Mouse (Mus musculus) intestine, postnatal 0 days (tissue): ENCODE measurements around the gene Tspan1. TPM values are rescaled to one million over a fixed set of nuclear protein-coding genes. Genes with fewer than 3 reads are reported as not detected.

Experiments
- ATAC-seq: fragments of 200-750 bp; cut with Nextera tagmentation; 2 replicates; pipeline ENCODE4 v1.8.0; 2017; ENCODE audit warnings: mild to moderate bottlenecking, moderate TSS enrichment, moderate library complexity
- H3K27ac ChIP-seq: fragments of 300-500 bp; sonication (generic); 2 replicates; pipeline ENCODE4 v1.5.1; 2014; ENCODE audit warnings: mild to moderate bottlenecking, low read depth, low read length, moderate library complexity
- H3K27me3 ChIP-seq: fragments of 300-500 bp; sonication (generic); replicated peaks from 2 replicates; pipeline ENCODE4 v1.6.1; 2014; ENCODE audit warnings: low read length, mixed read lengths; ENCODE audit not compliant: control insufficient read depth, insufficient read depth
- H3K36me3 ChIP-seq: fragments of 300-500 bp; sonication (generic); 2 replicates; pipeline ENCODE4 v1.6.1; 2014; ENCODE audit warnings: mild to moderate bottlenecking, moderate library complexity; ENCODE audit not compliant: control insufficient read depth, insufficient read depth
- H3K4me1 ChIP-seq: fragments of 300-500 bp; sonication (generic); replicated peaks from 2 replicates; pipeline ENCODE4 v1.6.1; 2014; ENCODE audit warnings: antibody characterized with exemption, low read length, mixed read lengths; ENCODE audit not compliant: control insufficient read depth, insufficient read depth
- H3K4me2 ChIP-seq: fragments of 300-500 bp; sonication (generic); replicated peaks from 2 replicates; pipeline ENCODE4 v1.6.1; 2014; ENCODE audit warnings: low read depth, mild to moderate bottlenecking, moderate library complexity
- H3K4me3 ChIP-seq: fragments of 300-500 bp; sonication (generic); 2 replicates; pipeline ENCODE4 v1.5.1; 2014; ENCODE audit warnings: low read depth, low read length
- H3K9ac ChIP-seq: fragments of 300-500 bp; sonication (generic); 2 replicates; pipeline ENCODE4 v1.6.1; 2014; ENCODE audit warnings: mild to moderate bottlenecking, low read depth, low read length
- H3K9me3 ChIP-seq: fragments of 300-500 bp; sonication (generic); 2 replicates; pipeline ENCODE4 v1.6.1; 2016; ENCODE audit warnings: mixed run types; ENCODE audit not compliant: control insufficient read depth
- CTCF ChIP-seq: sonication (generic); IDR thresholded peaks from 2 replicates; pipeline ENCODE4 v1.5.1; 2016; ENCODE audit warnings: low read depth, mild to moderate bottlenecking, control low read depth, antibody characterized with exemption, moderate library complexity
- WGBS: fragments of 180-500 bp; shearing (Covaris S2); extraction: QIAGEN DNeasy Blood & Tissue Kit; methylation state at CpG from one replicate; pipeline ENCODE4 v1.1.7; 2014; 5-methylcytosine and 5-hydroxymethylcytosine counted together
- polyA plus RNA-seq: library from polyadenylated mRNA; unstranded; fragments of >200 nt; fragmentation: Nextera tagmentation; extraction: Ambion mirVana; gene quantifications from 2 replicates; pipeline ENCODE4 v1.2.1, GENCODE M21; 2015

Gene Tspan1
- polyA plus RNA-seq, 1 experiment from 2014 or later: 63.8 TPM

DNA sequence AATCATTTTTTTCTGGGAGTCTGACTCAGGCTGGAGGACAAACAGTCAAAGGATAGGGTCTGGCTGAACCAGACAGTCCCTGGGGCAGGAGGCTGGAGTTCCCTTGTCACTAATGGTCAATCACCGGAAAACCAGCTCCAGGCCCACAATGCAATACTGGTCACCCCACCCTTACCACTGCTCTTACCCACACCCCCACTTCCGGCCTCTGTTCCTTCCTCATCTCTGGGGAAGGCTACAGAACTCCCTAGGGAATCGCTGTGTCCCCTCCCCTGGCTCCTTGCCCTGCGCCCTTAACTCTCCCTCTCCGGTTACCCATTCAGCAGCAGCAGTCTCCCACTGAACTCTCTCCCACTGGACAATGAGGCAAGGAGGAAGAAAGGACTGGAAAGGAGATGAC, 9.7 kb upstream of the Tspan1 start:
- ATAC-seq: peak; percentile 52
- no peak for TF ChIP-seq CTCF
- peak overlapping the region; percentile 75 for H3K27ac ChIP-seq
- peaks cover 13% of the 10 kb centered on the region for H3K4me1 ChIP-seq
- H3K4me3 ChIP-seq: no peak overlapping the region
- no peaks in the 10 kb centered on the region for H3K27me3 ChIP-seq
- no peaks in the 10 kb centered on the region for H3K9me3 ChIP-seq
- no peaks in the 10 kb centered on the region for H3K36me3 ChIP-seq
- 21% methylated on average over 5 of the region's 5 CpGs for WGBS
- peak overlapping the region; percentile 54 for H3K4me2 ChIP-seq
- no peak overlapping the region for H3K9ac ChIP-seq

DNA sequence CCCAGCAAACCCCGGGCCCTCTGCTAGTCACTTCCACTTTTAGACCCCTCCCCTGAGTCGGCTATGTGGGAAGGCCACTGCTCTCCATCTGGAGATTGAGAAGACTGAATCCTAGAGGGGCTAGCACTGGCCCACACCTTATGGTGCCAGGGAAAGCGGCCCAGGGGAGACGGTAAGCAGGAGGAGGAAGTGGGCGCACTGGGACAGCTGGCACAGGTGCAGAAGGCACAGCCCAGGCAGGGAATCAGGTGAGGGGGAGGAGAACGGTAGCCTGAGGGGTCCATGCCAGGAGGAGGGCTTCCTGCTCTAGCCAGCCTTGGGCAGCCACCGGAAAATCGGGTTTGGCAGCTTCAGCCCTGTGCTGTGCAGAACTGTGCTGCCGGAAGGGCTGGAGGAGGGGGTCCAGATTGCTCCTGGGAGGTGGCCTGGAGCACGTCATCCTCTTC, 9.2 kb upstream of the Tspan1 start:
- peak overlapping the region; percentile 54 for H3K4me2 ChIP-seq
- H3K9ac ChIP-seq: peak overlapping the region; percentile 17; the same call in 1 of the 2 replicates
- H3K36me3 ChIP-seq: no peaks in the 10 kb centered on the region
- peak overlapping the region; percentile 4; the same call in 1 of the 2 replicates for H3K4me3 ChIP-seq
- no peaks in the 10 kb centered on the region for H3K27me3 ChIP-seq
- H3K27ac ChIP-seq: peak overlapping the region; percentile 75
- 11% methylated on average over 10 of the region's 10 CpGs for WGBS
- TF ChIP-seq CTCF: no peak
- peak; percentile 77 for ATAC-seq
- no peaks in the 10 kb centered on the region for H3K9me3 ChIP-seq
- H3K4me1 ChIP-seq: peaks cover 13% of the 10 kb centered on the region

GRCm38 (mm10) chr4:116175711-116176542, 8.5 kb upstream of the Tspan1 start:
- 44% methylated on average over 7 of the region's 7 CpGs for WGBS
- Histone ChIP-seq H3K9me3 (no peaks in the 10 kb centered on the region), H3K27ac (peak overlapping the region; percentile 75), H3K27me3 (no peaks in the 10 kb centered on the region), H3K36me3 (no peaks in the 10 kb centered on the region), H3K4me3 (no peak overlapping the region), H3K4me1 (peaks cover 13% of the 10 kb centered on the region), H3K4me2 (peak overlapping the region; percentile 54), H3K9ac (peak overlapping the region; percentile 17; the same call in 1 of the 2 replicates)
- peak; percentile 44; the same call in 1 of the 2 replicates for ATAC-seq
- TF ChIP-seq CTCF: no peak

- H3K9ac ChIP-seq: no peak overlapping the region
- H3K4me3 ChIP-seq: no peak overlapping the region
- no peaks in the 10 kb centered on the region for H3K27me3 ChIP-seq
- no peaks in the 10 kb centered on the region for H3K36me3 ChIP-seq
- no peak for ATAC-seq
- H3K27ac ChIP-seq: no peak overlapping the region
- peaks cover 13% of the 10 kb centered on the region for H3K4me1 ChIP-seq
- no peak overlapping the region for H3K4me2 ChIP-seq
- no peak for TF ChIP-seq CTCF
- H3K9me3 ChIP-seq: no peaks in the 10 kb centered on the region
Observed at GRCm38 (mm10) chr4:116175136-116175535, 7.7 kb upstream of the Tspan1 start.

GRCm38 (mm10) chr4:116174466-116175116, 7.2 kb upstream of the Tspan1 start:
- Histone ChIP-seq H3K9ac (no peak overlapping the region), H3K36me3 (no peaks in the 10 kb centered on the region), H3K27me3 (no peaks in the 10 kb centered on the region), H3K27ac (no peak overlapping the region), H3K4me1 (peaks cover 13% of the 10 kb centered on the region), H3K9me3 (no peaks in the 10 kb centered on the region), H3K4me3 (no peak overlapping the region), H3K4me2 (no peak overlapping the region)
- 23% methylated on average over 6 of the region's 6 CpGs for WGBS
- peak; percentile 28; the same call in 1 of the 2 replicates for ATAC-seq
- no peak for TF ChIP-seq CTCF

GRCm38 (mm10) chr4:116173752-116174151, 6.4 kb upstream of the Tspan1 start:
- 97% methylated on average over 4 of the region's 4 CpGs for WGBS
- H3K27ac ChIP-seq: no peak overlapping the region
- no peak for TF ChIP-seq CTCF
- no peaks in the 10 kb centered on the region for H3K27me3 ChIP-seq
- H3K4me3 ChIP-seq: no peak overlapping the region
- no peaks in the 10 kb centered on the region for H3K9me3 ChIP-seq
- no peak overlapping the region for H3K9ac ChIP-seq
- H3K36me3 ChIP-seq: no peaks in the 10 kb centered on the region
- H3K4me1 ChIP-seq: peaks cover 13% of the 10 kb centered on the region
- ATAC-seq: no peak
- H3K4me2 ChIP-seq: no peak overlapping the region
